Mouse (Mus musculus) forebrain, embryonic 11.5 days (tissue): ENCODE data around the gene Lrig3. TPM values are rescaled to one million over a fixed set of nuclear protein-coding genes. Genes with fewer than 3 reads are reported as not detected.

Experiments used
- ATAC-seq: fragments of 200-750 bp; cut with Nextera tagmentation; replicated peaks from 2 replicates; pipeline ENCODE4 v1.8.0; 2017; ENCODE audit warnings: moderate TSS enrichment; ENCODE audit not compliant: low FRiP score
- DNase-seq: peaks from one replicate; pipeline ENCODE4 v3.0.0-alpha.2; 2017; ENCODE audit warnings: low spot score
- H3K27ac ChIP-seq: fragments of 300-500 bp; sonication (generic); 2 replicates; pipeline ENCODE4 v1.5.1; 2014; ENCODE audit warnings: low read depth, low read length
- H3K27me3 ChIP-seq: fragments of 300-500 bp; sonication (generic); 2 replicates; pipeline ENCODE4 v1.6.1; 2014; ENCODE audit warnings: mild to moderate bottlenecking, low read length, mixed read lengths; ENCODE audit not compliant: control insufficient read depth, insufficient read depth
- H3K36me3 ChIP-seq: fragments of 300-500 bp; sonication (generic); 2 replicates; pipeline ENCODE4 v1.6.1; 2014; ENCODE audit warnings: mild to moderate bottlenecking, low read length, moderate library complexity, mixed read lengths; ENCODE audit not compliant: control insufficient read depth, insufficient read depth
- H3K4me1 ChIP-seq: fragments of 300-500 bp; sonication (generic); replicated peaks from 2 replicates; pipeline ENCODE4 v1.6.1; 2014; ENCODE audit warnings: low read length, mixed read lengths; ENCODE audit not compliant: control insufficient read depth, insufficient read depth
- H3K4me2 ChIP-seq: fragments of 300-500 bp; sonication (generic); 2 replicates; pipeline ENCODE4 v1.6.1; 2014; ENCODE audit warnings: low read depth, mild to moderate bottlenecking, low read length, moderate library complexity, mixed read lengths; ENCODE audit not compliant: severe bottlenecking
- H3K4me3 ChIP-seq: fragments of 300-500 bp; sonication (generic); 2 replicates; pipeline ENCODE4 v1.5.1; 2014; ENCODE audit warnings: low read depth, low read length
- H3K9ac ChIP-seq: fragments of 300-500 bp; sonication (generic); 2 replicates; pipeline ENCODE4 v1.6.1; 2014; ENCODE audit warnings: low read length
- H3K9me3 ChIP-seq: fragments of 300-500 bp; sonication (generic); 2 replicates; pipeline ENCODE4 v1.6.1; 2016; ENCODE audit warnings: low read length, mixed read lengths; ENCODE audit not compliant: control insufficient read depth
- WGBS: fragments of 180-500 bp; shearing (Covaris S2); extraction: QIAGEN DNeasy Blood & Tissue Kit; methylation state at CpG from one replicate; pipeline ENCODE4 v1.1.7; 2014; 5-methylcytosine and 5-hydroxymethylcytosine counted together
- polyA plus RNA-seq: library from polyadenylated mRNA; unstranded; fragments of >200 nt; fragmentation: Nextera tagmentation; extraction: Ambion mirVana; gene quantifications from 2 replicates; pipeline ENCODE4 v1.2.1, GENCODE M21; 2014

The Lrig3 gene
- 10.9 and 11.2 TPM in 2 replicates for polyA plus RNA-seq

DNA sequence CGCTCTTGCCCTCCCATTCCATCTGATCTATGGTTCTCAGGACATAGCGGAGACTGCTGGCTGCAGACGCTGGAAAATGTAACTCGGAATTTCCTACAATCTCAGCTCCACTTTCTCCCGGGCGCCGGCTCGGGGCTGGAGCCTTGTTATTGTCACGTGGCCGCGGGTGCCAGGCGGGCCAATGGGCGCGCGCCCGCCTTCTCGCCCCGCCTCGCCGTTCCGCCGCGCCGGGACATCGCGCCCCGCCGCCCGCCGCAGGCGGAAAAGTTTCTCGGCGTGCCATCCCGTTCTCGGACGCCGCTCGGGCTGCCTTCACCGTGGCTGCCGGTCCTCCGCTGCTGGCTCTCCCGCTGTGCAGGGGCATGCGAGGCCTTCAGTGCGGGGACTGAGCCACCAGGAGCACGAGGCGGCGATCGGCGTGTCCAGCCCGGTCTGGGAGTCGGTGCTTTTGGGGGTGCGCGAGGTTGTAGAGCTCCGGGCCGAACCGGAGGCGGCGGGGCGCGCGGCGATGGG, at the start of gene Lrig3:
Gene Lrig3 (plus strand): TSS at position 201 of the 513 bp plus-strand sequence.
- DNase-seq = peak; percentile 86
- under 1% methylated on average over 56 of the region's 62 CpGs for WGBS
- H3K4me1 ChIP-seq = peaks cover 13% of the 10 kb centered on the region; the same call in 1 of the 2 replicates

GRCm38 (mm10) chr10:125916781-125917180, 49.2 kb upstream of the Lrig3 start:
- Histone ChIP-seq H3K9me3 (no peaks in the 10 kb centered on the region), H3K9ac (no peak overlapping the region), H3K4me2 (no peak overlapping the region), H3K4me1 (no peaks in the 10 kb centered on the region; the same call in 1 of the 2 replicates), H3K27ac (no peak overlapping the region), H3K4me3 (no peak overlapping the region), H3K27me3 (no peaks in the 10 kb centered on the region), H3K36me3 (no peaks in the 10 kb centered on the region)
- WGBS = 48% methylated on average over 6 of the region's 6 CpGs
- DNase-seq (no peak), ATAC-seq (no peak)

More for the DNA sequence above, at the start of gene Lrig3:
- Histone ChIP-seq H3K4me2 (peak within 1 kb of the TSS; percentile 96), H3K4me3 (peak within 1 kb of the TSS; percentile 75), H3K27ac (peak within 1 kb of the TSS; percentile 37), H3K9me3 (no peaks in the 10 kb centered on the region), H3K27me3 (no peaks in the 10 kb centered on the region; the same call in 1 of the 2 replicates), H3K9ac (peak within 1 kb of the TSS; percentile 77), H3K36me3 (no peaks in the 10 kb centered on the region)
- peak; percentile 86 for ATAC-seq

DNA sequence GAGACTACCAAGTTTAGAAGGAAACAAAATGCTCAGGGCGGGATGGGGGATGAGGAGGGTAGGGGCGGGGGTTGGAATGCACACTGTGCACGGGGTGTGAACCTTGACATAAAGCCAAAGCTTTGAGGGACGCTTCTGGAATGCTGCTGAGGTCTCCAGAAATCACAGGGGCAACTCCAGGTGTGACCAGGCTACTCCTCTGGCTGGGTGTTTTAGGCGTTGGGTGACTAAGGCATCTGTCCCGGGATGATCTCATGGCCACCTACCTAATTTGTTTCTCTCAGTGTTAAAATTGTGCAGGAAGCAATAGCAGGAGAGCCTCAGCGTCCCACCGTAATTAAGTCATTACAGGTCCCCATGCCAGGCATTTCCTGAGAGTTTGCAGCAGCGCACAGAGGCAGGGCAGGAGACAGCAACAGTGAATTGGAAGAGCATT, 48.5 kb upstream of the Lrig3 start:
- no peak overlapping the region for H3K9ac ChIP-seq
- WGBS = 8% methylated on average over 9 of the region's 9 CpGs
- DNase-seq = no peak
- H3K27ac ChIP-seq = no peak overlapping the region
- no peaks in the 10 kb centered on the region for H3K9me3 ChIP-seq
- peak overlapping the region; percentile 22; the same call in 1 of the 2 replicates for H3K4me2 ChIP-seq
- peaks cover 1% of the 10 kb centered on the region; the same call in 1 of the 2 replicates for H3K4me1 ChIP-seq
- H3K27me3 ChIP-seq = no peaks in the 10 kb centered on the region
- no peak overlapping the region for H3K4me3 ChIP-seq
- peak; percentile 68 for ATAC-seq
- no peaks in the 10 kb centered on the region for H3K36me3 ChIP-seq

- WGBS = 77% methylated on average over 1 of the region's 1 CpGs
- no peaks in the 10 kb centered on the region for H3K27me3 ChIP-seq
- no peaks in the 10 kb centered on the region for H3K9me3 ChIP-seq
- no peak overlapping the region for H3K27ac ChIP-seq
- no peak overlapping the region for H3K4me2 ChIP-seq
- no peak overlapping the region for H3K4me3 ChIP-seq
- ATAC-seq = no peak
- no peak overlapping the region for H3K9ac ChIP-seq
- H3K4me1 ChIP-seq = peaks cover 1% of the 10 kb centered on the region; the same call in 1 of the 2 replicates
- DNase-seq = no peak
- H3K36me3 ChIP-seq = no peaks in the 10 kb centered on the region
These were observed 47.0 kb upstream of the Lrig3 start for GRCm38 (mm10) chr10:125918994-125919393.

- Histone ChIP-seq H3K9ac (no peak overlapping the region), H3K36me3 (no peaks in the 10 kb centered on the region), H3K27ac (no peak overlapping the region), H3K9me3 (no peaks in the 10 kb centered on the region), H3K4me1 (peaks cover 1% of the 10 kb centered on the region; the same call in 1 of the 2 replicates), H3K4me3 (no peak overlapping the region), H3K27me3 (no peaks in the 10 kb centered on the region), H3K4me2 (no peak overlapping the region)
- DNase-seq (no peak), ATAC-seq (no peak)
- 32% methylated on average over 6 of the region's 6 CpGs for WGBS
These were observed 44.1 kb upstream of the Lrig3 start for GRCm38 (mm10) chr10:125921654-125922446.

DNA sequence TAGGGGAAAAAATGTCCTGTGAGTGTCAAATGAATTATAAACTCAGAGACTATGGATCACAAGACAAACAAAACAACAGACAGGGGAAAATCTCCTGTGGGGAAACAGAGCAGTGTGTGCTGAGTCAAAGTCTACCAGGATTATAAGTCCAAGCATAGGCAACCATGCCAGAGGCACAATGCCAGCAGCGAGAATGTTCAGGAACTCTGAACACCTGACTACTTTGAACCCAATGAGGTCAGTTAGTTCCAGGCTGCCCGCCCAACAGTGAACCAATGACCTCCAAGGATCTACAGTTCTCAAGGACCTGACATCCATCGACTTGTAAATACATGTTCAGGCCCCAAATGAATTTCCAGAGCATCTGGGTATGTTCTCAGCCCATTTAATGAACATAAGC, 36.0 kb upstream of the Lrig3 start:
- Histone ChIP-seq H3K4me2 (no peak overlapping the region), H3K9me3 (no peaks in the 10 kb centered on the region), H3K9ac (no peak overlapping the region), H3K27ac (no peak overlapping the region), H3K36me3 (no peaks in the 10 kb centered on the region), H3K4me3 (no peak overlapping the region), H3K27me3 (no peaks in the 10 kb centered on the region), H3K4me1 (no peaks in the 10 kb centered on the region)
- ATAC-seq (no peak), DNase-seq (no peak)
- WGBS = 80% methylated on average over 3 of the region's 3 CpGs

DNA sequence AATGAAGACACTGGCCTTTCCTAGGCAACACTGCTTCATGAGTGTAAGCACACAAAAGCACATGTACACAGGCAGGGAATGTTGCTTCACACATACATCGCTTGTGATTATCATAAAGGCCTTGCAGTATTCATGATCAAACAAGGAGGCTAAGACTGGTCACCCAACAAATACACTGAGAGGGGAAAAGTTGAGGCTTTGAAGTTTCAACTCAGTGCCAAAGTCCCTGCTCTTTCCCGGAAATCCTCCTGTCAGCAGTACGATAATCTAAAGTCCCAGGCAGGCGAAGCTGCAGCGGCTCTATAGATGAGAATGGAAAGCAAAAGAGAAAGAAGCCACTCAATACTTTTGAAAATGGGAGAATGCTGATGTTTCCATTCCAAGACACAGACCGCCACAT, 32.6 kb upstream of the Lrig3 start:
- no peak for ATAC-seq
- Histone ChIP-seq H3K9me3 (no peaks in the 10 kb centered on the region), H3K36me3 (no peaks in the 10 kb centered on the region), H3K4me1 (no peaks in the 10 kb centered on the region), H3K27me3 (no peaks in the 10 kb centered on the region), H3K4me2 (no peak overlapping the region), H3K4me3 (no peak overlapping the region), H3K9ac (no peak overlapping the region), H3K27ac (no peak overlapping the region)
- no peak for DNase-seq
- WGBS = 82% methylated on average over 6 of the region's 6 CpGs

DNA sequence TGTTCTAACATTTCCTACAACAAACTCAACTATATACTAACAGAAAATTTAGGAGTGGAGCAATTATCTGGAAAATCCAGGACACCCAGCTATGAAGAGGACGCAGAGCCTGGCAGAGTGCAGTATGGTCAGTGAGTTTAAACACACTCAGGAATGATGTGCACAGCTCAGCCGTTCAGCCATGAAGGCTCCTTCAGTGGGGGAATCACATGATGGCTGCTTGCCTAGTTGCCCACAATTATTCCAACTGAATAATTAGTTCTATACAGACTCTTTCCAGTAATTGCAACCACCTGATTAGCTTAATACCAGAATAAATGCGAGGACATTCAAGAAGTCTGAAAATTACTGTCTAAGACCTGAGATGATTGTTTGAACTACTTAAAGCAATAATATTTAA, 31.9 kb upstream of the Lrig3 start:
- WGBS = 59% methylated on average over 3 of the region's 3 CpGs
- Histone ChIP-seq H3K27me3 (no peaks in the 10 kb centered on the region), H3K9ac (no peak overlapping the region), H3K4me3 (no peak overlapping the region), H3K27ac (no peak overlapping the region), H3K4me1 (no peaks in the 10 kb centered on the region), H3K4me2 (no peak overlapping the region), H3K9me3 (no peaks in the 10 kb centered on the region), H3K36me3 (no peaks in the 10 kb centered on the region)
- DNase-seq = no peak
- no peak; the same call in 1 of the 2 replicates for ATAC-seq
